Mouse (Mus musculus): ENCODE measurements around the gene Hoxc5.

Gene Hoxc5

GRCm38 (mm10) chr15:102967312-102967510 lies at the start of gene Hoxc5:
Hoxc5 (plus strand) TSS chr15:102967443.
- DNase-seq (ENCODE audit: low spot score), result no peak

- DNase-seq (ENCODE audit: low spot score), result no peak
Observed at GRCm38 (mm10) chr15:102917972-102918572, 49.2 kb upstream of the Hoxc5 start.

GRCm38 (mm10) chr15:102918611-102919265 lies 48.5 kb upstream of the Hoxc5 start:
- DNase-seq (ENCODE audit: low spot score), result no peak

GRCm38 (mm10) chr15:102919336-102920180 lies 47.7 kb upstream of the Hoxc5 start:
- DNase-seq (ENCODE audit: low spot score), result no peak

- no peak for DNase-seq (ENCODE audit: low spot score)
Observed at GRCm38 (mm10) chr15:102920619-102921018, 46.6 kb upstream of the Hoxc5 start.

GRCm38 (mm10) chr15:102921053-102922011 lies 45.9 kb upstream of the Hoxc5 start, which contains the start of gene Hoxc13:
Hoxc13 (plus strand) TSS chr15:102921103.
- DNase-seq (ENCODE audit: low spot score), result no peak

GRCm38 (mm10) chr15:102922012-102922362 lies 45.3 kb upstream of the Hoxc5 start:
- no peak for DNase-seq (ENCODE audit: low spot score)

GRCm38 (mm10) chr15:102922636-102923500 lies 44.4 kb upstream of the Hoxc5 start:
- DNase-seq (ENCODE audit: low spot score), result no peak

- DNase-seq (ENCODE audit: low spot score), result no peak
Observed at GRCm38 (mm10) chr15:102927032-102927645, 40.1 kb upstream of the Hoxc5 start.

- DNase-seq (ENCODE audit: low spot score), result no peak
Observed at GRCm38 (mm10) chr15:102931706-102932358, 35.4 kb upstream of the Hoxc5 start.

- DNase-seq (ENCODE audit: low spot score), result no peak
Observed at GRCm38 (mm10) chr15:102934438-102934837, 32.8 kb upstream of the Hoxc5 start.

GRCm38 (mm10) chr15:102934897-102935296 lies 32.3 kb upstream of the Hoxc5 start:
- no peak for DNase-seq (ENCODE audit: low spot score)

GRCm38 (mm10) chr15:102936279-102936972 lies 30.8 kb upstream of the Hoxc5 start, which contains the start of gene Hoxc12:
Hoxc12 (plus strand) TSS chr15:102936757.
- DNase-seq (ENCODE audit: low spot score), result no peak

- DNase-seq (ENCODE audit: low spot score), result no peak
Observed at GRCm38 (mm10) chr15:102937036-102937666, 30.1 kb upstream of the Hoxc5 start.

- DNase-seq (ENCODE audit: low spot score), result no peak
Observed at GRCm38 (mm10) chr15:102939256-102940155, 27.7 kb upstream of the Hoxc5 start.

GRCm38 (mm10) chr15:102942739-102943467 lies 24.3 kb upstream of the Hoxc5 start:
- DNase-seq (ENCODE audit: low spot score), result no peak

GRCm38 (mm10) chr15:102943468-102943813 lies 23.8 kb upstream of the Hoxc5 start:
- no peak for DNase-seq (ENCODE audit: low spot score)
